8 mouse cellular contexts compared by ENCODE assay signal in the genomic region with DNA sequence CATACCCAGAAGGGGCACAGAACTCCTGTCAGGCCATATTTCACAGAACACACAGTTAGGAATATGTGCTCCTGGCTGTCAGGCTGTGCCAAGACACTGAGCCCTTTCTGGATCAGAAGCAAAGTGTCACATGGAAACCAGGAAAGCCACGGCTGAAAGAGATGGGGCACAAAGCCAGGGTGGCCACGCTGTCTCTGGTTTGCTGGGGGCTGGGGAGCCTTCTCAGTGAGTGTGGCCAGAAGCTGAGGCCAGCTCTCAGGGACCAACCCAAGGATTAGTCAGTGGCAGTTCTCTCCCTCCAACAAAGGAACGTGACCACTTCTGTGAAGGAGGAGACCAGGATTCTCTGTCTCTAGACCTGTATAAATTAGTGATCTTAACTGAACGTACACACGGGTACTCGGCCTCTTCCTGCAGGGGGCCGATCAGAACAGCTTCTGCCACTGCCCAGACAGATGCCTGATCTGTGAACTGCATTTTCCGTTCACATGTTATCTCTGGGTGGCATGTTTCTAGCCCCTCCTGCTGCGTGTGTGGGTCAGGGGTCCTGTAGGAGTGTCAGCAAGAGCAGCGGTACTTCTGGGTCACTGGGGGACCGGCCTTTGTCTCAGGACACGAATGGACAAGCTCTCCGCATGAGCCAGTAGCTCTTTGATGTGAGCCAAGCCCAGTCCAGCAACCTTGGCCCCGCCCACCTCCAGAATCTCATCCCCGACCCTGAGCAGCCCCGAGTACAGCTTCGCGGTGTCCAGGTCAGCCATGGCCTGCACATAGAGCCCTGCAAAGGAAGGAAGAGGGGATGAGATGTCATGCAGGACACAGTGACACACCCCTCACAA. TPM values are rescaled to one million over a fixed set of nuclear protein-coding genes. Genes with fewer than 3 reads are reported as not detected.
DNase-seq lines count a peak whose midpoint lies in the region; ATAC-seq and TF ChIP-seq lines count a peak whose summit lies in the region.

No protein-coding gene starts in this region.

- no peaks in the 10 kb centered on the region; the same call in 1 of the 2 replicates for H3K36me3 ChIP-seq in kidney, embryonic 14.5 days (ENCODE audit: control insufficient read depth, insufficient read depth, low read length)
- H3K36me3 ChIP-seq in kidney, adult 2 months (ENCODE audit: control insufficient read depth, insufficient read depth, low read length), result peaks cover 2% of the 10 kb centered on the region; the same call in 1 of the 2 replicates
- H3K36me3 ChIP-seq in heart, embryonic 15.5 days, result peaks cover 21% of the 10 kb centered on the region
- peaks cover 19% of the 10 kb centered on the region for H3K36me3 ChIP-seq in limb, embryonic 12.5 days
- H3K36me3 ChIP-seq in stomach, postnatal 0 days (ENCODE audit: control insufficient read depth, insufficient read depth, low read length), result no peaks in the 10 kb centered on the region

- no peak overlapping the region for H3K4me2 ChIP-seq in kidney, embryonic 14.5 days (replicated peaks; ENCODE audit: low read depth, low read length)
- 0 out of 2 replicates have a peak overlapping the region, but pooled peaks have one; percentile 7 for H3K4me2 ChIP-seq in heart, embryonic 15.5 days
- H3K4me2 ChIP-seq in limb, embryonic 12.5 days, result no peak overlapping the region
- H3K4me2 ChIP-seq in stomach, postnatal 0 days (replicated peaks; ENCODE audit: low read depth), result peak overlapping the region; percentile 11; the same call in 1 of the 2 replicates

- TF ChIP-seq EP300 in stomach, postnatal 0 days (optimal IDR thresholded peaks at IDR 0.05), result no peak

- 18% methylated on average over 18 of the region's 18 CpGs for WGBS in kidney, embryonic 14.5 days
- 32% methylated on average over 18 of the region's 18 CpGs for WGBS in kidney, adult 2 months
- WGBS in heart, embryonic 15.5 days, result 26% methylated on average over 18 of the region's 18 CpGs
- WGBS in limb, embryonic 12.5 days, result 21% methylated on average over 18 of the region's 18 CpGs
- WGBS in stomach, postnatal 0 days, result 23% methylated on average over 18 of the region's 18 CpGs

- DNase-seq in kidney, adult 2 months, result no peak
- DNase-seq in embryo, embryonic 10 days (ENCODE audit: low spot score), result peak; percentile 79
- DNase-seq in stomach, postnatal 0 days (ENCODE audit: low spot score), result no peak
- no peak for DNase-seq in urinary bladder, postnatal 14 days (ENCODE audit: low spot score)
- DNase-seq in layer of hippocampus, adult 9-10 months (ENCODE audit: low spot score), result no peak

- TF ChIP-seq CTCF in kidney, adult 2 months (conservative IDR thresholded peaks at IDR 0.05; ENCODE audit: insufficient read depth, insufficient read length, low read depth, low read length), result no peak
- no peak for TF ChIP-seq CTCF in stomach, postnatal 0 days (IDR thresholded peaks at IDR 0.05; ENCODE audit: low read depth)

- H3K27me3 ChIP-seq in kidney, embryonic 14.5 days (ENCODE audit: control insufficient read depth, insufficient read depth, low read length), result no peaks in the 10 kb centered on the region
- no peaks in the 10 kb centered on the region for H3K27me3 ChIP-seq in kidney, adult 2 months (replicated peaks; ENCODE audit: control insufficient read depth, insufficient read depth, low read length)
- H3K27me3 ChIP-seq in heart, embryonic 15.5 days, result no peaks in the 10 kb centered on the region
- no peaks in the 10 kb centered on the region for H3K27me3 ChIP-seq in limb, embryonic 12.5 days
- H3K27me3 ChIP-seq in stomach, postnatal 0 days (ENCODE audit: control insufficient read depth, insufficient read depth, low read length), result no peaks in the 10 kb centered on the region

- ATAC-seq in kidney, embryonic 14.5 days (ENCODE audit: low FRiP score, low TSS enrichment), result peak; percentile 22; the same call in 1 of the 2 replicates
- 0 out of 2 replicates have a peak, but pooled peaks have one; percentile 8 for ATAC-seq in heart, embryonic 15.5 days (replicated peaks; ENCODE audit: insufficient number of reproducible peaks, insufficient read depth, low FRiP score, low read depth)
- ATAC-seq in limb, embryonic 12.5 days (ENCODE audit: insufficient number of reproducible peaks, insufficient read depth, low FRiP score, low TSS enrichment, low read depth), result peak; percentile 3; the same call in 1 of the 2 replicates
- ATAC-seq in stomach, postnatal 0 days (ENCODE audit: low FRiP score, low TSS enrichment), result no peak

- TF ChIP-seq POLR2A in kidney, adult 2 months (IDR thresholded peaks at IDR 0.05; ENCODE audit: low read depth, low read length), result no peak

- H3K9me3 ChIP-seq in kidney, embryonic 14.5 days (ENCODE audit: control insufficient read depth, low read length), result no peaks in the 10 kb centered on the region
- H3K9me3 ChIP-seq in heart, embryonic 15.5 days (replicated peaks), result no peaks in the 10 kb centered on the region
- H3K9me3 ChIP-seq in limb, embryonic 12.5 days, result no peaks in the 10 kb centered on the region
- H3K9me3 ChIP-seq in stomach, postnatal 0 days (ENCODE audit: control insufficient read depth, low read length), result no peaks in the 10 kb centered on the region

- H3K4me1 ChIP-seq in kidney, embryonic 14.5 days (ENCODE audit: control insufficient read depth, insufficient read depth, low read length), result peaks cover 55% of the 10 kb centered on the region
- peaks cover 28% of the 10 kb centered on the region; the same call in 1 of the 2 replicates for H3K4me1 ChIP-seq in kidney, adult 2 months (ENCODE audit: control insufficient read depth, insufficient read depth, low read length)
- peaks cover 58% of the 10 kb centered on the region for H3K4me1 ChIP-seq in heart, embryonic 15.5 days (replicated peaks)
- H3K4me1 ChIP-seq in limb, embryonic 12.5 days (replicated peaks), result peaks cover 76% of the 10 kb centered on the region
- peaks cover 13% of the 10 kb centered on the region for H3K4me1 ChIP-seq in stomach, postnatal 0 days (replicated peaks; ENCODE audit: control insufficient read depth, insufficient read depth)

- peak overlapping the region; percentile 32; the same call in 1 of the 2 replicates for H3K9ac ChIP-seq in kidney, embryonic 14.5 days (ENCODE audit: low read depth, low read length)
- peak overlapping the region; percentile 19; the same call in 1 of the 2 replicates for H3K9ac ChIP-seq in heart, embryonic 15.5 days
- H3K9ac ChIP-seq in limb, embryonic 12.5 days (replicated peaks), result no peak overlapping the region
- peak overlapping the region; percentile 31; the same call in 1 of the 2 replicates for H3K9ac ChIP-seq in stomach, postnatal 0 days (ENCODE audit: low read length)

- no peak overlapping the region for H3K4me3 ChIP-seq in kidney, embryonic 14.5 days (ENCODE audit: low read length)
- no peak overlapping the region for H3K4me3 ChIP-seq in kidney, adult 2 months (ENCODE audit: insufficient read depth, low read depth, low read length)
- no peak overlapping the region for H3K4me3 ChIP-seq in heart, embryonic 15.5 days
- no peak overlapping the region for H3K4me3 ChIP-seq in limb, embryonic 12.5 days (replicated peaks)
- H3K4me3 ChIP-seq in stomach, postnatal 0 days (ENCODE audit: low read depth, low read length), result no peak overlapping the region

- H3K27ac ChIP-seq in kidney, embryonic 14.5 days (ENCODE audit: low read depth, low read length), result peak overlapping the region; percentile 67
- H3K27ac ChIP-seq in kidney, adult 2 months (ENCODE audit: insufficient read depth, low read depth, low read length), result no peak overlapping the region
- peak overlapping the region; percentile 55 for H3K27ac ChIP-seq in heart, embryonic 15.5 days
- peak overlapping the region; percentile 90 for H3K27ac ChIP-seq in limb, embryonic 12.5 days
- peak overlapping the region; percentile 61 for H3K27ac ChIP-seq in stomach, postnatal 0 days (replicated peaks)

RNA-seq across cellular contexts. Expression of a gene that starts 31.1 kb away (rescaled TPM):
- polyA plus RNA-seq in kidney, embryonic 14.5 days (2014; fragmentation: Nextera tagmentation; extraction: Ambion mirVana), result 4.7 and 4.9 TPM in 2 replicates
- 92.2 and 98.3 TPM in 2 replicates for polyA plus RNA-seq in kidney, adult 2 months (2012; rRNA removed)
- polyA plus RNA-seq in heart, embryonic 15.5 days (2015; fragmentation: Nextera tagmentation; extraction: Ambion mirVana), result 8.0 and 9.4 TPM in 2 replicates
- polyA plus RNA-seq in limb, embryonic 12.5 days (2016; fragmentation: Nextera tagmentation; extraction: Ambion mirVana), result 8.4 and 8.6 TPM in 2 replicates
- 1.6 TPM in 2 replicates for polyA plus RNA-seq in stomach, postnatal 0 days (2015; fragmentation: Nextera tagmentation; extraction: Ambion mirVana)

RNA-seq across cellular contexts. Expression of a gene that starts 54.6 kb away (rescaled TPM):
- 69.2 and 86.8 TPM in 2 replicates for polyA plus RNA-seq in kidney, embryonic 14.5 days (2014; fragmentation: Nextera tagmentation; extraction: Ambion mirVana)
- polyA plus RNA-seq in kidney, adult 2 months (2012; rRNA removed), result 38.9 and 42.6 TPM in 2 replicates
- 47.7 and 57.0 TPM in 2 replicates for polyA plus RNA-seq in heart, embryonic 15.5 days (2015; fragmentation: Nextera tagmentation; extraction: Ambion mirVana)
- 112 and 113 TPM in 2 replicates for polyA plus RNA-seq in limb, embryonic 12.5 days (2016; fragmentation: Nextera tagmentation; extraction: Ambion mirVana)
- 36.6 and 39.0 TPM in 2 replicates for polyA plus RNA-seq in stomach, postnatal 0 days (2015; fragmentation: Nextera tagmentation; extraction: Ambion mirVana)

Comparison
In these comparisons a context has a peak if more than half of its experiments do, and no peak if none do; other contexts are left out.
1. H3K4me2 ChIP-seq: peak in heart, embryonic 15.5 days (single experiment) and stomach, postnatal 0 days (single experiment); none in kidney, embryonic 14.5 days (single experiment) and limb, embryonic 12.5 days (single experiment).